Mouse (Mus musculus): ENCODE measurements around the gene Rbms1. TPM values are rescaled to one million over a fixed set of nuclear protein-coding genes. Genes with fewer than 3 reads are reported as not detected.
A peak's percentile ranks its signal among the peaks of the same experiment; 100 is the strongest.

Gene Rbms1
- total RNA-seq, 2 experiments from 2014 or later, result 18.9 to 23.6 TPM

DNA sequence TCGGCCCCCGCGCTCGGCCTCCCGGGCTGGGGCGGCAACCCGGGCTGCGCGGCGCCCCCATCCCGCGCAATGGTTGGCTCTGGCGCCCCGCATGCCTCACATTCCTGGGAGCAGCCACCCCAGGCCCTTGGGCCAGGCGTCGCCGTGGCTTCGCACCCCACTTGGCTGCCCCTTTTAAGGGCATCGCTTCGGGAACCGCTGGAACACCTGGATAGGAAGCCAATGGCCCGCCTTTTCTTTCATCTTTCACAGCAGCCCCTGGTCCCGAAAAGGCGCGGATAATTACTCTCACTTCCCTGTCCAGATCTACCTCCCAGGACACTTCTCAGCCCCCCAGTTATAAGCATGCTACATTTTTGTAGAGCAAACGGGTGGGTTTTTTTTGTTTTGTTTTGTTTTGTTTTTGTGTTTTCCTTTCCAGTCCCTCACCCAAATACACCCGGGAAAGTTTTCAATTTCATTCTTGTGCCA lies 81.4 kb downstream of the Rbms1 start:
- intact Hi-C loops (cut with DNase I), result loop anchor here (5.0 kb wide), 1 partner anchor 64 kb away; no protein-coding TSS in a partner anchor
- no peak for DNase-seq (ENCODE audit: low spot score in 2 of 2)

DNA sequence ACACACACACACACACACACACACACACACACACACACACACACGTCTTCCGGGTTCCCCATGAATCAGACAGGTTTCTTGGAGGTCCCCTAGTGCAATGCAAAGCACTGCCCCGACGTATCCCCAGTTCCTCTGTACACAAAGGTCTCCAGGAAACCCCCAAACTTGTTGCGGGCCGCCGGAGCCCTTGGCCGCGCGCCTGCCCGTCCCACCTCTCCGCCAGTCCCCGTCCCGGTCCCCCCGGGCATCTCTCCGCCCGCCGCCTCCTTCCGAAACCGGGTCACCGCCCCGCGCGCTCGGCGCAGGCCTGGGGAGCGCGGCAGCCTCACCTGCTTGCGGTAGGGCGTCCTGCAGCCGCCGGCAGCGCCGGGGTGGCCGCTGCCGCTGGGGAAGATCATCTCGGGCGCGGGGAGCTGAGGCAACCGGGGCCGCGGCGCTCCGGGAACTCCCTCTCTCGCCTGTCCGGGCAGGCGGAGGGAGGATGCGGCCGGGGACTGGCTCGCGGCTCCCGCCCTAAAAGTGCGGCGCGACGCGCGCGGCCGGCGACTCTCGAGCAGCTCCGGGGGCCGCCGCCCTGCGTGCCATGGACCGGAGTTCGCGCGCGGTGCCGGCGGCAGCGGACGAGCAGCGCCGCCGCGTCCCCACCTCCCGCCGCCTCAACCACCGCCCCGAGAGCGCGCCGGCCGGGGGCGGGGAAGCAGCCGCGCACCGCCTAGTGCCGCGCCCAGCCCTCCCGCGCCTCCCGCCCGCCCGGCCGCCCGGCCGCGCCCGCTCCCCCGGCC lies 82.0 kb downstream of the Rbms1 start:
- intact Hi-C loops (cut with DNase I), result loop anchor here (5.0 kb wide), 1 partner anchor 64 kb away; no protein-coding TSS in a partner anchor
- DNase-seq (ENCODE audit: low spot score in 2 of 2), result peak; percentile 53 to 65

DNA sequence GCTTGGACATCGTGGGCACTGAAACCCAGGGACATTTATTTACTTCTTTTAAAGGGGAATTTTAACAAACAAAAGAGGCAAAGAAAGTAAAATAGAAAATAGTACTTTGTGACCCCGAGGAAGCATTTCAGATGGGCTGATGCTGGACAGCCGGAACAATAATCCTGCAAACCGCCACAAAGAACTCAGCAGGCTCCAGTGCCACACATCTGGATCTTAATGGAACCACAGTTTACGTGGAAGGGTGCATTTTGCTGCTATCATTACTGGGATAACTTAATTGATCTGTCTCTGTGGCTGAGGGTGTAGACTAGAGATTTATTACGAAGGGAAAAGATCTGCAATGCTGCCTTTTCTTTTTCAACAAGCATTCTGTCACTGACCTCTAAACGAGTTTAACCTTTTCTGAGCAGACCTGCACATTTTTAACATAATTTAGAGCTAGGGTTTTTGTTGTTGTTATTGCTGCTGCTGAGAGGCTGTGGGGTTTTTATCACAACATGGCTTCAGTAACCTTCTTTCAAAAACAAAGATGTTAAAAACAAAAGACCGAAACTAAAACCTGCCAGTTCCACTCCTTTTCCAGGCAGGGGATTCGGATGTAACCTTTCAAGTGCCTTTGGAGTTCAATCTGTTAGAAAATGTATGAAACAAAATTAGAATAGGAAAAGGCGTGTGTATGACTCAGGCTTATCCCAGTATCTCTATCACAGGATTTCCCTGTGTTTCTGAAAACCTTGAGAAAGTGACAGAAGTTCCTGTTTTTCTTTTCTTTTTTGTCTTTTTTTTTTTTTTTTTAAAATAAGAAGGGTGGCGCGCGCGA lies 82.8 kb downstream of the Rbms1 start:
- DNase-seq (ENCODE audit: low spot score in 2 of 2), result no peak
- intact Hi-C loops (cut with DNase I), result loop anchor here (5.0 kb wide), 1 partner anchor 63 kb away; no protein-coding TSS in a partner anchor

DNA sequence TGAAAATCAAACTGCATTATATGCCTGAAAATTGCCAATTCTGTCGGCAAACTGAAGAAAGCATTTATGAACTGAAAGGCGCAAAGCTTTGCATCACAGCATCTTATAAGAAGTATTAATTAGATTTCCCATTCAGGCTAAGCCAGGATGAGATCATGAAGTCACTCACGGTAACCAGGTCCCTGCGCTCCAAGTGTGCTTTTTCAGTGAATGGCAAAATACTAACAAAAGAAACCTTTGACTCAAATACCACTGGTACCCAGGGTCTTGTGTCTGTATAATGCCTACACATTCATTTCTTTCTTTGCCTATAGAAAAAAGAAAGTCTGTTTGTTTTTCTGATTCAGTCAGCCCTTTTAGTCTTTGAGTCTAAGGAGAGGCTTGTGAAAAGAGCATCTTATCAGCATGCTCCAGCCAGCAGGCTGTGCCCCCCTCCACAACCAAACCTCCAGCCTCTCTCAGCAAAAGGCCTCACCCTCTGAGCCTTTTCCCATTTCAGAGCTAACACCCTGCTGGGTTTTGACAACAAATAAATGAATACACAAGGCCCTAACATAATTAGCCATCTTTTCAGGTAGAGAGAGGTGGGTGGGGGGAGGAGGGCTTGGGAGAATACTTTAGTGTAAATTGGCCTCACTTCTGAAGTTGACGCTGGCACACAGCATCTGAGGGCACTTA lies 83.7 kb downstream of the Rbms1 start:
- DNase-seq (ENCODE audit: low spot score in 2 of 2), result no peak
- intact Hi-C loops (cut with DNase I), result no loop called here

DNA sequence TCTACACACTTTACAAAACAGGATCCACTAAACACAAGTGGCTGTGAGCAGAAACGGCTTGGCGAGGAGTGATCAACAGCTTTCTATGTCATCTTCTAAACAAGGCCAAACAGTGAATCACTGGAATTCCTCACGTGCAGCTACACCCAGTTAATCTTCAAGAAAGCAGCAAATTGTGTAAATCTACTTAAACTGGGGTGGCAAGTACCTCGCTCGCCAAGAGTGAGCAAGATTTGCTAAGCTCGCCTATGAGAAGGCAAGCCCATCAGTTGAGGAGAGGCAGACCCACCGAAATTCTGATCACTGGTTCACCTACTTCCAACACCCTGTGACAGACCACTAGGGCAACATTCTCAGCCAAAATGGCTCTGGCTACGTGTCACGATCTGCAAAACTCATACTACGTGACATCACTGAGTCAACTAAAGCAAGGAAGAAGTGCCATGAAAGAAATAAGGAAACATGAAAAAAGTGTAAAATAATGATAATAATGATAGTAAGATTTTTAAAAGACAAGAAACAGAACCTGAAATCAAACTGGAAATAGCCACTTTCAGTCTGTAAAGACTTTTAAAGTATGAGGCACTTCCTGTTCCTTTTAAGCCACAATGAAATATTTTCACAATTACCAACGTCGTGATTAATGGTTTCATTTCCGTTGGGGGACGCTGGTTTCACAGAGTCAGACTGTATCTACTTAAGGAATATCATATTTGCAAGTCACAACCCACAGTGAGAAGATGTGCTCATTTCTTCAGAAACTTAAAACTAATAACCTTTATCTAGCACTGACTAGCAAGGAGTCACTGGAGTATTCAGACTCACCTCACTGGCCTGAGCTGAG lies 85.2 kb downstream of the Rbms1 start:
- intact Hi-C loops (cut with DNase I), result no loop called here

DNA sequence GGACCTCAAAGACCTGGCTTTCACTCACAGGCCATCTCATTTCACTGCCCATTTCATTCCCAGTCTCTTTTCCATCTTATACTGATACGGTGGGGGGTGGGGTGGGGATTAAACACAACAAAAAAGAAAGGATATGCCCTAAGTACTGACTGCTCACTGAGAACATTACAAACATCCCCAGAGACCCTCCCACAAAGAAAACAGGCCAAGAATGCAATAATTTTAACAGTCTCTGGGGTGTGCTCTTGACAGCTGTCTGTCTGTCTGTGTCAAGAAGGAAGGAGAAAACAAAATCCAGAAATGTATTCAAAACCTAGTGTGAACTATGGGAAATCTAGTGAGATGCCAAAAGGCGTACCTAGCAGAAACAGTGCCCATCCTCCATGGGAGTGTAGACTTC lies 86.1 kb downstream of the Rbms1 start:
- intact Hi-C loops (cut with DNase I), result no loop called here
- DNase-seq (ENCODE audit: low spot score in 2 of 2), result no peak

More for the DNA sequence above, 85.2 kb downstream of the Rbms1 start:
- DNase-seq (ENCODE audit: low spot score in 2 of 2), result no peak

DNA sequence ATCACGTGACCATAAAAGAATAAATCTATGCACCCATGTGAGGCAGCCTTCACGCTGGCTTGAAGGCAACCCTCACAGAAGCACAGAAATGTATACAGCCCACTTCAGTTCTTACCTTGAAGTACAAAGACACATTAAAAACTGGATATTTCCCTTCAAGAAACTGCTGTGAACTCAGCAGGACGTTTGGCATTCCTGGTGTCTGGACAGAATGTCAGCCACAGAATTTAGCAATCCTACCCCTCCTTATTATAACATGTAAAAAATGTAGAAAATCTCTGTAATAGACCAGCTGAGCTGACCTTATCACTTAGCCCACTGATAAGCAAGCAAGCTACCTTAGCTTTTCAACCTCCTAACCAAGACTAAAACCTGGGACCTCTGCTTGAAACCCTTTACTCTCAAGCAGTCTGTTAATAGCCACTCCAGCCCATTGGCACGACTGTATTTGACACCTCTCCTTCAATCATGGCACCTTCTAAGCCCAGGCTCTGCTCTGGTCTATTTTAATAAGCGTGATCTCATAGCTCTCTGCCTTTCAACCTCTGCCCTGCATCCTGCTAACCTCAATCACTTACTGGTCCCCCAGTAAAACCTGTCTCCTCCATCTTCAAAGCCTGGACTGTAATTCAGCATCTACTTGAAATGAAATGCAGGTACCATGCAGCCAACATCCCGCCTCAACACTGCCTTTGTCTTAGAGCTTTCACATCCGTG lies 90.7 kb downstream of the Rbms1 start:
- intact Hi-C loops (cut with DNase I), result no loop called here
- no peak for DNase-seq (ENCODE audit: low spot score in 2 of 2)

DNA sequence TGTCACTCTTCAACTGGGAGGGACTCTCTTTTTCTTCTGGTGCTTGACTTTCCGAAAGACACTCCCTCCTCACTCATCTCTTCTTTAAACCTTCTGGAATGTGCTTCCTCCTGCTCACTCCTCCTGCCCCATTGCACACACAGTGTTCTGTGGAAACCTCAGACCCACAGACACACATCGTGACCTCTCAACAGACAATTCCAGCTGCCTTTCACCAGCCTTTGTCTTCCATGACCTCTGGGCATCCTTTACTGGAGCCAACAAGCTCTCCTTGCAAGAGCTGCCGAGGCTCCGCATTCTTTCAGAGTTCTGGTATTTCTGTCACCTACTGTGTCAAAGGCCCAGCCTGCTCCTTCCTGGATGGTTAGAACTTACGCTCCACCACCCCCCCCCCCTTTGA lies 92.0 kb downstream of the Rbms1 start:
- no peak for DNase-seq (ENCODE audit: low spot score in 2 of 2)
- intact Hi-C loops (cut with DNase I), result no loop called here

DNA sequence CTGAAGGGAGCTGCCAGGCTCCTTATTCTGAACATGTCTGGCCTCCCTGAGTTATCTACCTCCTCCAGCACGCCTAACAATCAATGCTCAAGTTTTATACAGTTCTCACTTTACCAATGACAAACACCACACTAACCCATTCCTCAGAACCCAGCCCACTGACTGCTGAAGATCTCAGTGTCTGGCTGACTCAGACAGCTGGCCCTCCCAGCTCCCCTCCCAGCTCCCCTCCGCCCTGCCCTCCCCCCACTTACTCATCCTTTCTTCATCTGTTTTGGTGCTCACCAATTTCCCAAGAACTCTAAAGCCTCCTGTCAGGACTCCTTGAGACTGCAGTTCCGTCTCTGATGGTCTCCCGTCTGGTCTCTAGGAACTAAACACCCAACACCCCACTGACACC lies 92.5 kb downstream of the Rbms1 start:
- DNase-seq (ENCODE audit: low spot score in 2 of 2), result no peak
- intact Hi-C loops (cut with DNase I), result no loop called here

DNA sequence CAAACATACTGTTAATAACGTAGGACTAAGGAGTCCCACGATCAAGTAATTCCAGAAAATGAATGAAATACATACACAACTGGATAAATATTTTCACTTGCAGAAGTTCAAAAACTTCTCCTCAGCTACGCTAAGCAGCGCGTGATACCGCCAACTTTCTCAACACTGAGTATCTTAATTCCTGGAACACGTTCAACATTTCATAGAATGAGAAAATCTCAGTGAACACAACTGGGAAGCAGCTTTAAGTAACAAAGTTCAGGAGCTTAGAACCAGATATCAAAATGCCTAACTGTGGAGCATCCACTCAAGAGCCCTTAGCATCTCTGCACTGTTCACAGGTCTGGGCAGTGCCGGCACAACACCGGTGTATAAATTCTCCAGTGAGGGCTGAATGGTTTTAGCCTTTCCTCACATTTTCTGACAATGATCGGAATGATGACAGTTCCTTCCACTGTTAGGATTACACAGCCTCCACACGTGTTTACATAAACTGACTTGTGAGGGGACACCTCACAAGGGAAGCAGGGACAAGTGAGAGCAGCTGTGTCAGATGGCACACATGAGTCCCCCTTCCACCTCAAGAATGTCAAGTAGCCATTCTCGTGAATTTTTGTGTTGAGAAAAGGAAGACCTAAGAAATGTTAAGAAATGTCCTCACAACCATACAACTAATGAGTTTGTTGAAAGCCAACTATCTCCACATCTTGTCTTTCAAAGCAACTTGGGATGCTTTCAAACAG lies 93.8 kb downstream of the Rbms1 start:
- no peak for DNase-seq (ENCODE audit: low spot score in 2 of 2)
- intact Hi-C loops (cut with DNase I), result no loop called here

DNA sequence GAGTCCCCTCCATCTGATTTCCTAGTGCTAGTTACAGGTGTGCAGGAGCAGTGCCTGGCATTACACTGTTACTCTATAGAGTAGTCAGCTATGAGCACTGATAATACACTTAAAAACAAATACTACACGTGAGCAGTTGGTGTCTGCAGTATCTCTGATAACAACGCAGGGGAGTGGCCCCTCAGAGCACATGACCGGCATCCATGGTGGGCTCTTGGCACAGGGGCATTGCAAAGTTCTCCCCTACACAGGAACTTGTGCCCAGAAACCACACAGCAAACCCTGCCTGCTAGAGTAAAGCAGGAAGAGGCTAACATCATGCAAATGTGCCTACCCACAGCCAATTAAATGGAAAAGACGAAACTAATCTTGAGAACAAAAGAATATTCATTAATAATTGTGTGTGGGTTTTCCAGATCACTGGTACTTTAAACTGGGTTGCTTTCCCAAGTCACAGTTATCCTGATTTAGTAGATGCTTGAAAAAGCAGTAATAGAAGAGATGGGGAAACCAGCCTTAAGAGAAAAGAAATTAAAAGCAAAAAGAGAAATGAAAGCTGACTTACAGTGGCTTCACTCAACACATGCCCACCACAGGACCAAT lies 94.8 kb downstream of the Rbms1 start:
- no peak for DNase-seq (ENCODE audit: low spot score in 2 of 2)
- intact Hi-C loops (cut with DNase I), result no loop called here

DNA sequence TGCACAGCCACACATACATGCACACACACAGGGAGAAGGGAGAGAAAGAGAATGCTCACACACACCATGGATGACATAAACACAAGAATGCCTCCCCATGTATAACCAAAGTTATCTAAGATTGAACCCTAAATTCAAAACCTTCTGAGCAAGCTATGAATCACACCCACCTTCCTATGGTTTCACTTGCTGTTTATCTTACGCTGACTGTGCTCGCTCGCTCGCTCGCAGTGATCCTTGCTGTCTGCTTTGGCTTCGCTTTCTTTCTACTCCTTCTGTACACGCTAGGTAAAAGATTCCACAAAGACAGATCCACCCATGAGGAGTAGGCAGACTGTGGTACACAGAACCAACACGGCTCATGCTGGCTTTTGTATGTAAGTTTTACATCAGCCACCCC lies 95.7 kb downstream of the Rbms1 start:
- intact Hi-C loops (cut with DNase I), result no loop called here

DNA sequence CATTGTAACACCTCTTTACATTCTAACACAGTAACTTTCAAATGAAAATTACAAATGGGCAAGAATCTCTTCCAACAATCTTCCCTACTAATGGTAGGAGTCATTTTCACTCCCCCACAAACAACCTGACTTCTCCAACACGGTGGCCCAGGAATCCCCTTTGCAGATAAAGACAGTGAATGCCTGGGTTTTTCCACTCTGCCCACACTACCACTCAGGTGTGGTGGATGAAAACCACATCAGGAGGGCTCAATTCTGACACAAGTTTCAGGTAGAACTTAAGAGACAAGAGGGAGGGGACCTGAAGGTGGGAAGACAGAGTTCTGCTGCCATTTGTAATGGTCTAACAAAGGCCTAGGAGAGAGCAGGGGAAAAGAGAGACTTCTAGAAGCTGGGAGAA lies 97.1 kb downstream of the Rbms1 start:
- DNase-seq (ENCODE audit: low spot score in 2 of 2), result no peak
- intact Hi-C loops (cut with DNase I), result no loop called here

More for the DNA sequence above, 95.7 kb downstream of the Rbms1 start:
- no peak for DNase-seq (ENCODE audit: low spot score in 2 of 2)

DNA sequence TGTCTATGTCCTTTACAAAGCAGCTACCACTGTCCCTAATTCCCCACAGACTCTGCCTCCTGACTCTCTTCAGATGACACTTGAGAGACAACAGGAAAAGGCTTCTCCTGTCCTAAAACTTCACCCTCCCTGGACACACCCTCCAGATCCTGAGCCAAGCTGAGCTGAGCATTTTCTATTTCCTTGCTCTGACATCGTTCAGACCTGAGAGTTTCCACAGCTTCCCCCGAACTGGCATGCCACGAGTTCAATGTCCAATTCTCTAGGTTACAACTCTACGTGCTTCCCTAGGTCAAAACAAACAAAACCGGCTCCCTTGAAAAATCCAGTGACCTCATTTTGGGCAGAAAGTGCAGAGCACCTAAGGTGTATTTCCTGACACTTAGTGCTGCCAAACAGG lies 98.0 kb downstream of the Rbms1 start:
- intact Hi-C loops (cut with DNase I), result no loop called here
- no peak for DNase-seq (ENCODE audit: low spot score in 2 of 2)

DNA sequence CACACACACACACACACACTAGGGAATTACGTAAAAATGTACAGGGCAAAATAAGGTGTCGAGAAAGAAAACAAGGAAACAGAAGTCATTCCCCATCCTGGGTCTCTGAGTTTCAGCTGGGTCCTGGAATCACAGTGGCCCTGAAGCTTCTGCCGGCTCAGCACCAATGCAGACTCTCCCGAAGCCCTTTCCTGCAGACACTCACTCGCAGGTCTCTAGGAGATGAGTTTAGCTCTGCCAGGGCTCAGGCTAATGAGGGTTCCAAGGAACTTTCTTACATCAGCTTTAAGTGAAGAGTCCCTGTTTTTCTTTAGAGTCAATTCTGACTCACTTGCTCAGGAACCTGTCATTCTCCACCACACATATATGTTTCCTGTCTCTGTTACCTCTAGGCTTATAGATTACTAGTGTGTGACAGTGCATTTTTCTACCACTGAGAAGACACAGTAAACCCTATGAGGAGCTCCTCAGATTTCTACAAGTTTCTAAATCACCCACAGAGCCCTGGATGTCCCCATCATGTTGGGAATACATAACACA lies 98.7 kb downstream of the Rbms1 start:
- DNase-seq (ENCODE audit: low spot score in 2 of 2), result no peak
- intact Hi-C loops (cut with DNase I), result no loop called here

DNA sequence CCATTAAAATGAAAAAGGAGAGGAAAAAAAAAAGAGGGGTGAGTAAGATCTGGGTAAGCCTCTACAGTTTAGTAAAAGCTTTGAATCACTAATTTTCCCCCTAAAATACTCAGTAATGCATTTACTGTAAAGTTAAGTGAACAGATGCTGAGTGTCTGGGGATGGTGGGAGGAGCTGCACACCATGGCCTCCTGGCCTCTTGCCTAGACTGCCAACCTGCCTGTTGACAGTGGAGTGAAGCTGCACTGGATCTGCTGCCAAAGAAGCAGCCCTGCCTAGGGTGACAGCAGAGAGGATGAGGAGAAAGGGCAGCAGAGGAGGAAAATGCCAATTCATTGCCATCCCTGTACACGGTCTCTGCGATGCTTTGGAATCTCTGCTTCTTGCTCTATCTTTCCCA lies 99.2 kb downstream of the Rbms1 start:
- peak; percentile 27 to 70 for DNase-seq (ENCODE audit: low spot score in 2 of 2)
- intact Hi-C loops (cut with DNase I), result no loop called here

DNA sequence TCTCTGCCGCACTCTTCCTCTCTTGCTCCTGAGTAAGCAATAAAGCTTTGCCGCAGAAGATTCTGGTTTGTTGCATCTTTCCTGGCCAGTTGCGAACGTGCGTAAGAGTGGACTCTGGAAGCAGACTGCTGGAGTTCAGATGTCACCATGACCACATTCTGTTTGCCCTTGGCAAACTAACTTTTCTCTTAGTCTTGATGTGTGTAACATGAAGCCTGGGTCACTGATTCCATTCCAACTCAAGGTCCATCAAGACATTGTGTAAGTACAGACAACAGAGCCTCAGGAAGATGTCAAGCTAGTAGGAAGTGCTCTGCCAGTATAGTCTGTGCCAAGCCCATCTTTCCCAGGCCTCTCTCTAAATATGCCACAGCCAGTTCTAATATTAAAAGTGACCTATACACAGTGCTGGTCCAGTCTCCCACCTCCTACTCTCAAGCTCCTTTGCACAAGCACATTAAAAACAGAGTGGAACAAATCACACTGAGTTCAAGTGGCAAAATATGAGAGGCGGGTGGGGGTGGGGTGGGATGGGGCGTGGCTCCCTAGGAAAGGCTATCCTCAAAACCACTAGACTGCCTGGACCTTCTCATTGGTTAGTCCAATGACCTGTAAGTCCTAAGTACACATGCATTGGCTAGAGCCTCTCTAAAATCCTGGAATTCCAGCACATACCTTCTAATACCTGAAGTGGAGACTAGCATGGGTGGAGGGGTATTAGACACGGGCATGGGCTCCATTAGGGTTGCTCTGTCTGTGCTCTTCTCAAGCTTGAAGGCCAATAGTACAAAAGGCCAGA lies 99.9 kb downstream of the Rbms1 start:
- DNase-seq (ENCODE audit: low spot score in 2 of 2), result no peak
- intact Hi-C loops (cut with DNase I), result no loop called here
